Mouse (Mus musculus) lung, adult 10 weeks (tissue): ENCODE data around the gene Stag1. TPM values are rescaled to one million over a fixed set of nuclear protein-coding genes. Genes with fewer than 3 reads are reported as not detected.

ENCODE experiments used
- polyA plus RNA-seq: library from polyadenylated mRNA; stranded (reverse); fragments of 350-450 nt; fragmentation: Illumina TruSeq; extraction: RNeasy Lipid Tissue Mini Kit (QIAGEN cat#74804); gene quantifications from one replicate; pipeline ENCODE4 v1.2.3, GENCODE M21; 2014; ENCODE audit warnings: low read depth, low replicate concordance; ENCODE audit not compliant: insufficient read depth

Gene Stag1
- polyA plus RNA-seq: 10.8 TPM

GRCm38 (mm10) chr9:100597546-100597945 is at the start of gene Stag1:
TSS of gene Stag1 (plus strand) at chr9:100597798.

GRCm38 (mm10) chr9:100570626-100571233 is 26.9 kb upstream of the Stag1 start, which contains the start of gene Slc35g2:
TSS of gene Slc35g2 (minus strand) at chr9:100571090.

Other genes starting within 250 kb of the Stag1 start
- gene Il20rb, start 111.0 kb upstream of the Stag1 start, polyA plus RNA-seq: 1.7 TPM
- 61.6 TPM for gene Nck1, start 51.7 kb upstream of the Stag1 start, polyA plus RNA-seq
- 13.0 TPM for gene Slc35g2, start 26.7 kb upstream of the Stag1 start, polyA plus RNA-seq